Mouse (Mus musculus) left cerebral cortex, adult 11 months (tissue): ENCODE results near the gene Setdb1.

Experiments
- DNase-seq: peaks from one replicate; pipeline ENCODE4 v3.0.0; 2022; ENCODE audit warnings: low spot score

The Setdb1 gene

DNA sequence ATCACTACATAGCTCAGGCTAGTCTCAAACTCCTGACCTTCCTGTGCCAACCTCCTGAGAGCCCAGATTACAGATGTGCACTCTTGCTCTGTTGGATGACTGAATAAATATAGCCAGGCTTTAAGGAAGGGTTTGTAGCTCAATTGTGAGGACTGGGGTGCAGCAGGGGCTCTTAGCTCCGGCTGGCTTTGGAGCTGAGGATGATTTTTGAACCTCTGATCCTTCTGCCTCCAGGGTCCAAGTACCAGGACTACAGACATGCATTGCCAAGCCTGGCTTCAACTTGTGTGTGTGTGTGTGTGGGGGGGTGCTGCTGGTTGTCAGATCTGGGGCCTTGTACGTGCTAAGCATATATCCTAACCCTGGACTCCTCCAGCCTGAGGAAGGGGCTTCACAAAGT is 64.1 kb downstream of the Setdb1 start:
- no peak for DNase-seq

DNA sequence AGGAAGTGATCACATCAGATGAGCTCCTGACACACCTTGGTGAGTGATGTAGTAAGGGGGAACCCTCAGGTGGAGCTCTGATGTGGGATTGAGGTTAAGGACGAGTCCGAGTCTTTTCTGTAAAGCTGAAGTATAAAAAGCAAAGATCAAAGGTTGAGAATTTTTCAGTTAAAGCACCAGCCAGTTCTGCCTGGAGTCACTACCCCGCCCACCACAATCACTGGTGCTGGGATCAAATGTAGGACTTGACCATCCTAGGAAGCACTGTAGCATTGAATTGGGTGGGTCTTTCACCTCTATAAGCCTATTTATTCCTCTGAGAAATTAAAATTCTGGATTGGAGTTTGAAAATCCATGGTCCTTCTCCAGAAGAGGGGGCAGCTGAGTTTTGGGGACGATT is 66.0 kb downstream of the Setdb1 start:
- no peak for DNase-seq

DNA sequence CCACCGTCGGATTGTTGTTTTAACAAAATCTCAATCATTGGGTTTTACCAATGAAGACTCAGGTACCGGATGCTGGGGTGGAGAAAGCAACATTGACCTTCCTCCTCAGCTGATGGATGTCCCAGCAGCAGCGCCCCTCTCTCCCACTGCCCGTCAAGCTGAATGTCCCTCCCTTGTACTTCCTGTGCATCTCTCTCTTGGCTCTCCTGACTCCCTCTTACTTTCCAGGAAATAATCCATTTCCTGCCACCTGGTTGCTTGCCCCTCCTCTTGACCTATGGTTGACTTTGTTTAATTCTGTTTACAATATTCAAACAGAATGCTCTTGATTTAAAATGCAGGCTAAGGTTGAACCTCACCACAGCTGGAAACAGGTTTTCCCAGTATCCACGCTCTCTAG is 66.8 kb downstream of the Setdb1 start:
- no peak for DNase-seq

DNA sequence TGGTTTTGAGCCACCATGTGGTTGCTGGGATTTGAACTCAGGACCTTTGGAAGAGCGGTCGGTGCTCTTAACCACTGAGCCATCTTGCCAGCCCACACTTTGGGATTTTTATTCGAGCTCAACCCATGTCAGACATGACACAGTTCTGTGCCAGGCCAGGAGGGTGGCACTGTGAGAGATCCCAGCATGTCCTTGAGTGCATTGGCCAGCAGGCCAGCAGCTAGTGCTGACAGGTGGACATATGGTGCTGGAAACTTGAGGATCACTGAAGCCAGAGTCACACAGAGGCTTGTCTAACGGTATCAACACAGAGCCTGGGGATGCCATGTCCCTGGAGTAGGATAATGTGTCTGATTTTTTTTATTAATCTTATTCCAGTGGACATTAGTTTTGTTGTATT is 67.6 kb downstream of the Setdb1 start:
- DNase-seq: no peak

DNA sequence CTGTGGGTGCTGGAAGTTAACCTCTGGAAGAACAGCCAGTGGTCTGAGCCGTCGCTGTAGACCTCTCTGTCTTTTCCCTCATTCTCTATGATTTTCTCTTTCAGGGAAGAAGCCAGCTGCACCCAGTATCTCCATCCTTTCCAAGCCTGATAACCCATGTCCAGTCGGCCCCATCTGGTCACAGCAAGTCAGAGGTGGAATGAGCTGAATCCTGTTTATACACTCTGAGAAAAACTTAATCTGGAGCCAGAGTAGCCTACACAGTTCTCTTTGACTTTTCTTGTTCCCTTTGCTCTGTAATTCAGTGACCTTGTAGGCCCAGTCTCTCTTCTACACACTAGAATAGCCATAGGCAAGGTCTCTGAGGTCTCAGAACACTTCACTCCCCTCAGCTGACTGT is 69.5 kb downstream of the Setdb1 start:
- no peak for DNase-seq

DNA sequence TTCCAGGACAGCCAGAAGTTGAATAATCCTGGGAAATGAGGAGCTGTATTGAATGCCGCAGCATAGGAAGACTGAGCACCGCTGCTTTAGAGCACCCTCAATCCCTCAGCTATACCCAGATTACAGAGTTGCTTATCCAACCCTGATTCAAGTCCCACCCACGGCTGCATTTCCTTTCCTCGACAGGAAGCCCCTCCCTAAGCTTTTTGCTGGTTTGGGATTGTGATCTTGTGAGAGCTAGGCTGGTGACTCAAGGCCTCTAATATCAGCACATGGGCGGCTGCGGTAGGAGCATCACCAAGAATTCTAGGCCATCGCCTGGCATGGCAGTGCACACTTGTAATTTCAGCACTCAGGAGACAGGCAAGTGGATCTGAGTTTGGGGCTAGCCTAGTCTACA is 70.5 kb downstream of the Setdb1 start:
- no peak for DNase-seq

DNA sequence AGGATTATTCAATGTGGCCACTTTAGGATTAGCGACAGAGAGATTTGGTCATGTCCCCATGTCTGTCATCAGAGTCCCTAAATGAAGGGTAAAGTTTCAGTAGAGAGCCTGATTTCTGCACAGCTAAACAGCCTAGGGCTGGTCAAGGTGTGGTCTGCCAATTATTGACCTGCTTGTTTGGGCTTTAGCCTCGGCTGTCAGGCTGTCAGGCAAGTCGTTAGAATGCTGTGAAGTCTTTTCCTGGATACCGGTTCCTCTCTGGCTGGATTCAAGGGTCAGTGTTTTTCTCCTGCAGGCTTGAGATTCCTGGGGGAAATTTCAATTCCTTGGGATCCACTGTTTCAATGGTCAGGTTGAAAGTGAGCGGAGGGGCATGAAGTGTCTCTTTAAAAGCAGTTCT is 71.0 kb downstream of the Setdb1 start:
- DNase-seq: no peak

DNA sequence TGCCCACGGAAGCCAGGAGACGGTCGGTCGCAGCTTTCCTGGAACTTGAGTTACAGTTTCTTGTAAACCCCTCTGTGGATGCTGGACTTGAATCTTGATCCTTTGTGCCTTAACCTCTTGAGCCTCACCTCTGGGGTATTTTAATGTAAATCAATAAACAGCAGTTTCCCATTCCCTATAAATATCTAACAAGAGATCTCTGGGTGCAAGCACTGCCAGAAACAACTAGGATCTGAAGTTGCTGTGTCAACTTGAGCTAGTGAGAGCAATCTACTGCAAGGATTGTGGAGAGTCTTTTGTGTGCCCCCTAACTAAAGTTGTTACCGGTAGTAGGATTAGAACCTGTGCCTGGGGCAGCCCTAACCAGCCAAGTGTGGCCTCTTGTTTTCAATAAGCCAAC is 71.6 kb downstream of the Setdb1 start:
- DNase-seq: no peak

DNA sequence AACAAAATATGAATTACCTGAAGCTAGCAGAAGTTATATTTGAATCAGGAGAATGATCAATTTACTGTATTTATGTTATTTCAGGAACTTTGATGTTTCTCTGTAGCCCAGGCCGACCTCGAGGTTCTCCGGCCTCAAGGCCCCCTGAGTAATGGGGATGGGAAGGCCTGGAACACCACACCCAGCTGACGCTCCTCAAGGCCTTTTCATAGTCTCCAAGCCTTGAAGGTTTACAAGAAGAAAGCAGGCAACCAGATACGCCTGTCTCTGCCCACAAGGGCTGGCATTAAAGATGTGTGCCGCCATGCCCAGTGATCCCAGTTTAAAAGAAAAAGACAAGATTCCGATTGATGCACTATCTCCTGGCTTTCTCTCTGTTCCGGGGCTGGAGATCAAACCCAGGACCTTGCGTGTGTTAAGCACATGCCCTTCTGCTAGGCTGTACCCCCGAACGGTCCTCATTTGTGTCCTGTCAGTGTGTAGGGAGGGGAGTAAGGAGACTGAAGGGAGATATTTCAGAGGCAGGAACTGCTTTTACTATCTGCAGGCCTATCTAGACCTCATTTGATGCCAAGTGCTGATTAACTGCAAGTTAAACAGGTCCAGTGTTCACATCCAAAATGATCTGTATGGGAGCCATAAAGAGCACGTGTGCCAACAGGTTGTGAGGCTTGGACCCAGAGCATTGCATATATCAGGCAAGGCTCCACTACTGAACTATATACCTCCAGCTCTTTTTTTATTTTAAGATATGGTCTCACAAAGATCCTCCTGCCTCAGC is 72.3 kb downstream of the Setdb1 start:
- no peak for DNase-seq

DNA sequence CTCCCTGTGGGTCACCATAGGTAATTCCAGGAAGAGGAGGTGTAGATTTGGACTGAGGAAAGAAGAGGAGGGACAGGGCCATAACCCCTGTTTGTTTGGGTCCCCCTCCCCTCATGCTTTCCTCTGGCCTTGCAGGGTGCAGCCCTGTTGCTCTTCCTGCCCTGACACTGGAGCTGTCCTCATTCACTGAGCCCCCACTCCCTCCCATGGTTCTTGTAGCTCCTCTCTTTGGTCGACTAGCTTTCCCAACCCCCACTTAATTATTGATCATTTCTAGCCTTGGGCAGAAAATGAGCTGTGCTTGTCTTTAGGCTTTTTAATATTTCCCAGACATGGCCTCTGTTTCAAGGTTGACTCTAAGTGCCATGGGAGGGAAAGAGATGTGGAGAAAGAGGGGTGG is 72.9 kb downstream of the Setdb1 start:
- DNase-seq: no peak

DNA sequence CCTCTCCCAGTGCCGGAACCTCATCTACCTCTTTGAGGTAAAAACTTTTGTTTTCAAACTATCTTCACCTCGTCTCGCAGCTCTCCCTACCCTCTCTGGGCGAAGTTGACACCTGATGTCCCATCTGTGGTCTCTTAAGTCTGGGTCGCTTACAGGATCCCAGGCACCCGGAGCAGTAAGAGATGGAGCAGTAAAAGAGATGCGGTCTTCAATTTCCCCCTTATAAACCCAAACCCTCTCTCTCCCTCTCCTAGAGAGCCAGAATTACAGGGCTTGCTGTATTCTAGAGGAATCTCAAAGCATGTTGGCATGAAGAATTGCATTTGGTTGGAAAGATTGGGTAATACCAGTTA is 73.4 kb downstream of the Setdb1 start:
- DNase-seq: no peak

DNA sequence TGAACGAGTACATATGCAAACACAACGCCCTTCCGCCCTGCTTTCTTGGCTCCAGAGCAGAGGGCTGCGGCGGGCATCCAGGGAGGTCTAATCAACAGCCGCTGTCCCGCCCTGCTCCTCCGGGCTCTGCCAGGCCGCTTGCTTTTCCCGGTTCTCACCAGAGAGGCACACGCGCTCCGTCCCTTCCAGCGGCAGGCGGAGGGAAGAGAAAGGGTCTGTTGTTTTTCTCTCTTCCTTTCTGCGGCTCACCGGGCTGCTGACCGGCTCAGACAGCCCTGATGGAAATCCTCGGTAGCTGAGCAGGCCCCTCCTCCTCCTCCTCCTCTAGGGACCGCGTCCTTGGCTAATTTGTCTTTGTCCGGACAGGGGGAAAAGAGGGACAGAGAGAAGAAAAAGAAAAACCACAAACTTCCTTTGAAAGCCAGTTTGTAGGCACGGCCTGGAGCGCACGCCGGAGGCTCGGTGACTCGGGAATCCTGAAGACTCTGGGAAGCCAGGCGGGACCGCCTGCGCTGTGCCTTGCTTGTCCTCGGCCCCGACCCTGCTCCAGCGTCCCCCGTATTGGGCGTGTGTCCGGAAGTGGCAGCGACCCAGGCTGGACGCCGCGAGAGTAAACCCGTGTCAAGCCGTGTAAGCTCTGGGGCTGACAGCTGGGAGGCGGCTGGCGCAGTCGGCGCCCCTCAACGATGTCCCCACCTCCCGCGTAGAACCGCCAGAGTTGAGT is 74.0 kb downstream of the Setdb1 start:
- no peak for DNase-seq

DNA sequence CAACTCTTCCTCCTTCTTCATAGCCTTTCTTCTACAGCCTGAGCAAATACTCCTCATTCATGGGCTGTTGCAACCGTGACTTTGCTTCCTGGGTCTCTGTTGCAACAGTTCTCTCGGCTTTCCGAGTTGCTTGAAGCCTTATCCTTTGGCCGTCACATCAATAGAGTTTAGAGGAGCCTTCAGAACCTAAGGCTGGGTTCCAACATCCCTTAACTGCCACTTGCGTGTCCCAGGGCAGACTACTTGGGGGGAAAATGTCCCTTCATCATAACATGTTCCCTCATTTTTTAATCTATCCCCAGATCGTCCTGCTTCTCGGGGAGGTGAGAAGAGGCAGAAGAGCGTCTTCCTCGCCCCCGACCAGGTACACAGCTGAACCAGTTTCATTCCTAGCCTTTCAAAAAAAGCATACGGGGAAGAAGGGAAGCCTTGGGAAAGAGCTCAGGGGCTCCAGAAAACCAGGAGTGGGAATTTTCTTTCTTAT is 74.6 kb downstream of the Setdb1 start:
- DNase-seq: no peak

DNA sequence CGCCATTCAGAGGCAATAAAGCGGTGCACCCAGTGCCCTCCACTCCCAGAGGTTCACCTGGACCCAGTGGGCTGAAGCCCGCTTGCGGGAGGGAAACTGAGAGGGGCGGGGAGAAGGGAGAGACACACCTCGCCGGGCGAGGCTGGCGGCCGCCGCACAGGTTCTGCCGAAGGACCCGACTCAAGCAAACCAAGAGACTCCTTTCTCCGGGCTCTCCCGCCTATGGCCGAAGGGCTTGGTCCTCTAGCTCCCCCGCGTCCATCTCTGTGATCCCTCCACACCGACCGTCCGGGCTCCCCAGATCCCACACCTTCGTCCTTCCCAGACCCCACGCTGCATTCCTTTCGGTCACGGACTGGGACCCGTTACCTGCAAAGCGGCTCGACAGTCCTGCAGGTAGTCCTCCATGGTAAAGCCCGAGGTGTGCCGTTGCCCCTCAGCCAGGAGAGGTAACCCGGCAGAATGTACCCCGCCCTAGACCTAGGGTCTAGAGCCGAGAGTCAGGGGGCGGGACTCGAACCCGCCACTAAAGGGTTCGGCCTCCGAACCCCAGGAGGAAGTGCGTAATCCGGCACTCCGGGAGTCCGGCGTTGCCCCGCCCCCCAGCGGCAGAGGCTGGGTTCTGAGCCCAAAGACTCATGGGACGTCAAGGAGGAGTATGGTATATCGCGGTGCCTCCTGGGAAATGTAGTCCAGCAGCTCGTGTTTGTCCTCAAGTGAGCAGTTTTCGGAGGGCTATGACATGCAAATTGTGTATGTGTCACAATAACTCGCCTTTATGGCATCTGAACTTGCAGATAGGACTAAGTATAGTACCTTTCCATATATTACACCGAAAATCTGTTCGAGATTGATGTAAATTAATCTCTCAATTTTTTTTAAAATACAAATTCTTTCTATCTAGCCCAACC is 75.5 kb downstream of the Setdb1 start, which contains the start of the genes Mindy1 and Prune1:
TSS of gene Mindy1 (plus strand) at position 130 of the 911 bp plus-strand sequence.
TSS of gene Prune1 (minus strand) at position 861 of the 911 bp plus-strand sequence.
- DNase-seq: peak; percentile 97

DNA sequence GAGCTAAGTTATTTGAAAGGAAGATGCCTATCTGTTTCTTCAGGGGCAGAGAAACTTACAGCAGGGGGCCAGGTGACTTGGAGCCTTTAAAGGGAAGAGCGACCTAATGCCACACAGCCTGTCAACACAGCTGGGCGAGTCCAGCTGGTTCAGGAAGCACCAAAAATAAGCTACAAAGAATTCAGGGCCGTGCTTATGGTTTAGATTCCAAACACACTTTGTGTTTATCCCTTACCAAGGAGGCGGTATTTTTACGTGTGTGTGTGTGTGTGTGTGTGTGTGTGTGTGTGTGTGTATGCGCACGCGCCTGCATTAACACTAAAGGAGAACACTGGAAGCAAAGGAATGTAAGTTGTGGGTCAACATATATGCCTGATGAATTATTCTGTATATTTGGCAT is 76.3 kb downstream of the Setdb1 start:
- DNase-seq: no peak

DNA sequence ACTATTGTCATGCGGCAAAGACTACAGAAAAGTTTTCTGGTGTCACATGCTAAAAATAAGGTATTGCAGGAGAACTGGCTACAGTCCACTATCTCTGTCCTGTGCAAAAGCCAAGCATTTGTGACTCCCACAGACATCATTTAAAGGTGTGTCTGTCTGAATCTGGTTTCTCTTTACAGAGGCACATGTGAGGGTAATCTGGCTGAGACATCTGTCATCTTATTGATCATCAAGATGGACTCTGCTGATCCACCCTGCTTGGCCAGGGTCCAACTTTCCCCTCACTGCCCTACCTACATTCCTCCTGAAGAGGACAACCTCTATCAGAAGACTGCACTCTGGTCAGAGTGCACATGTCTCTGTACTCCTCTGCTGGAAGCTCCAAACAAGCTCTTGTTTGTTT is 79.9 kb downstream of the Setdb1 start:
- no peak for DNase-seq

DNA sequence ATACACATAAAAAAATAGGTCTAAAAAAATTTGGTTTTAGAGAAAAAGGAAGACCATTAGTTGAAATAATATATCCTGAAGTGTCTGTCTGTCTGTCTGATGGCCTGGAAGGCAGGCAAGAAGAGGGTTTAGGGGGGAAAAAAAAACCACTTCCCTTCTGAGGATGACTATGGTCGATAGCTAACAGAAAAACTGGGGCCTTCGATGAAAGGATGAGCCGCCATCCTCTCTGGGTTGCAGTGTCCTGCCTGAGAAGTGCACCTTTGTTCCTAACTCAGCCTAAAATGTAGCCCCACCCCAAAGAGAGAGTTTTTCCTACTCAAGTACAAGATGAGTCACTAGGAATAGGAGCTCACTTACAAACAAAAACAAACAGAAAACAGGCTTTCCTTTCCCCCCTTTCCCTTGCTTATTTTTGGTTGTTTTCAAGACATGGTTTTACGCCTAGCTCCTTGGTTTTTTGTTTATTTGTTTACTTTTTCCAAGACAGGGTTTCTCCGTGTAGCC is 80.5 kb downstream of the Setdb1 start:
- no peak for DNase-seq

DNA sequence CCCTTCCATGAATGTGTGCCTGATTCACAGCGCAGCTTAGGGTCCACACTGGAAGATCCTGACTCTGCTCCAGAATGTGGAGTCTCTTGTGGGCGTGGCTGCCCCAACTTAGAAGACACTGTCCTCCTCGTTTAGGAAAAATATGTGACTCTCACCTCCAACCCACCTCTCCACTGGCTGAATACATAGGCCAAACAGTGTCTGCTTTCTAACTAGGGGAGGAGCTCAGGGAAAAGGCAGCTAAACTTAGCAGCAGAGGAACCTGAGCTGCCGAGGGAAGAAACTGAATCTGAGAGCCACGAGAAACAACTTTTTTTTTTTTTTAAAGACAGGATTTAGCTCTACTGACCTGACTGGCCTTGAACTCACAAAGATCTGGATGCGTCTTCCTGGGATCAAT is 81.8 kb downstream of the Setdb1 start:
- no peak for DNase-seq

DNA sequence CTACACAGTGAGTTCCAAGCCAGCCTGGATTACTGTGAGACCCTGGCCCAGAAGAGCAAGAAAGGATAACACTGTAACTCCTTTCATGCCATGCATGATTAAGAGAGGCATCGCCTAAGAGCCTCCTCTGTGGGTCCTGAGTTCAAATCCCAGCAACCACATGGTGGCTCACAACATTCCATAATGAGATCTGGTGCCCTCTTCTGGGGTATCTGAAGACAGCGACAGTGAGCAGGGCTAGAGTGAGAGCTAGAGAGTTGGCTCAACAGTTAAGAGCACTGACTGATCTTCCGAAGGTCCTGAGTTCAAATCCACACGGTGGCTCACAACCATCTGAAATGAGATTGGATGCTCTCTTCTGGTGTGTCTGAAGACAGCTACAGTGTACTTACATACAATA is 82.5 kb downstream of the Setdb1 start:
- no peak for DNase-seq
